Mouse (Mus musculus) kidney, postnatal 25 days (tissue): ENCODE results near the gene Rai1.

Experiments used
- DNase-seq, 2 experiments: peaks; one replicate each; pipeline ENCODE4 v3.0.0; 2021; ENCODE audit warnings: mixed read lengths in 2 of 2

Gene Rai1

DNA sequence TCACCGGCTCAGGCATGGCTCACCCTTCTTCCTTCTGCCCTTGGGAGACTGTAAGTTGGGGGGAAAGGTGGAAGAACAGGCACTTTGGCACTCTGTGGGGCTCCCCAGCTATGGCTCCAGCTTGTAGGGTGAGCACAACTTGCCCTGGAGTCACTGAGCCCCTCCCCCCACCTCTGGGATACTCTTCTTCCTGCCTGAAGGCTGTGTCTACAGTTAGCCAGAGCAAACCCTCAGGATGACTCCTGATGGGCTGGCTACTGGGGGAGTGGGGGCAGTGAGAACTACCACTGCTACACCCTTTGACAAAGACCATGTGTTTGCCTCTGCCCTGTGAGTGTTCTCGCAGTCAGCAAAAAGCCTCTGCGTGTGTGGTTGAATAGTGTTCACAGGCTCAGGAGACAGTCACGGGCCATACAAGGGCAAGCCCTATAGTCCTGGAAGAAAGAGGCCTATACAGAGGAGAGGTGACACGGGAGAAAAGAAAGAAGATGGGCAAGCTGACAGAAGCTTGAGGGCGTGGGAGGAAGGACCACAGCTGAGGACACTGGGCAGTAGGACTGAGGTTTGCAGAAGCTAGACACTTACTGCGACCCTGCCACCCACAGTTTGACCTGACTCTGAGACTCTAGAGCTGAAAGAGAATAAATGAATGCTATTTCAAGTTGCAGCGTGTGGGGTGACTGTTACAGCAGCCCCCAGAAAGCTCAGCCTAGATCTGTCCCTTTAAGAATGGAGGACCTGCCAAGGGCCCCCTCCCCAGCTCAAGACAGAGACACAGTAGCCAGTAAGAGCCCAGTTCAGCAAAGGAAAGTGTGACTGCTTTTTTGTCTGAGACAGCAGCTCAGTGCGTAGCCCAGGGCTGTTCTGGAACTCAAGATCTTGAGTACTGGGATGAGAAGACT is 9.7 kb upstream of the Rai1 start:
- no peak for DNase-seq

DNA sequence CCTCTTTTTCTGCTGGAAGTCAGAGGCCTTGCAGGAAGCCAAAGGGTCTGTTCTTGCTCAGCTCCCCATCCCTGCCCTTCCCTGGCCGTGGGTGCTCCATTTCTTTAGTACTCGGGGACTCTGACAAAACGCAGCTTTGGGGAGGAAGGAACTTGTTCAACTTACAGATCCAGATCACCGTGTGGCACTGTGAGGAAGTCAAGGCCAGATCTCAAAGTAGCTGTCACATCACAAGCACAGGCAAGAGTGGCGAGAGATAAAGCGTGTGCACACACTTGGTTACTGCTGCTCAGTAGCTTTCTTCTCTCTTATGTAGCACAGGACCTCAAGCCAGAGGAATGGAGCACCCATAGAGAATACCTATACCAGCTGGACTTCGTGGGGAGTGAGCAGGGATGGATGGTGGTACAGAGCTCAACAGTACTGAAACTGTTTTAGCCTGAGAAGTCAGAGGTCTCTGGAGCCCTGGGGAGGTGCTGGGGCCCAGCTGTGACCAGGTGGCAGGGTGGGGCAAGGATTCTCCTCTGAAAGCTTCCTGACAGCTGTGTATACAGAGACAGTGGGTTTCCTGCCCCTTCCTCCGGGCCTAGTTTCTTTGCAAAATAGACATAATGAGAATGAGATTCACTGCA is 5.1 kb upstream of the Rai1 start:
- no peak for DNase-seq

DNA sequence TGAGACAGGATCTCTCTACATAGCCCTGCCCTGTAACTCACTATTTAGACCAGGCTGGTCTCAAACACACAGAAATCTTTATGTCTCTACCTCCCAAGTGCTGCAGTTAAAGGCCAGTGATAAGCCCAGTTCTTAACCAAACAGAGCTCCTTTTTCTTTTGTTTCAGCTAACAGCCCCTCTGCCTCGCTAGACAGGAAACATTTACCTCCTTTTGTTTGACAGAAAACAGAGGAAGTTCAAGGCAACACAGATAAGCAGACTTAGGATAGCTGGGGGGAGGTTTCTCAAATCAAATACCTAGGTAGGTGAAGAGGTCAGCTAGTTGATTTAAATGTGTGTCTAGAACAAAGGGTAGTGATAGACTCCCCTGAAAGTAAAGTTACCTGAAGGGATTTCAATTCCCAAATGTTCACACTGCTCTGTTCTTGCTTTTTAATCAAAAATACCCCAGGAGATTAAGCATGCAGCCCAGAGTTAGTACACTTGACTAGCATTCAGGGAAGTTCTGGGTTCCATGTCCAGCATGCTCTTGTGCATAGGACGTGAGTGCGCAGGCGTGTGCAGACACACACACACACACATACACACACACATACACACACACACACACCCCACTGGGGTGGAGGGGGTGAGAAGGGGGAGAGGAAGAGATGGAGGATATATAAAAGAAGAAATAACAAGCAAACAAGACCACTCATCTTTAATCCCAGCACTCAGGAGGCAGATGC is 3.8 kb upstream of the Rai1 start:
- DNase-seq, result no peak

DNA sequence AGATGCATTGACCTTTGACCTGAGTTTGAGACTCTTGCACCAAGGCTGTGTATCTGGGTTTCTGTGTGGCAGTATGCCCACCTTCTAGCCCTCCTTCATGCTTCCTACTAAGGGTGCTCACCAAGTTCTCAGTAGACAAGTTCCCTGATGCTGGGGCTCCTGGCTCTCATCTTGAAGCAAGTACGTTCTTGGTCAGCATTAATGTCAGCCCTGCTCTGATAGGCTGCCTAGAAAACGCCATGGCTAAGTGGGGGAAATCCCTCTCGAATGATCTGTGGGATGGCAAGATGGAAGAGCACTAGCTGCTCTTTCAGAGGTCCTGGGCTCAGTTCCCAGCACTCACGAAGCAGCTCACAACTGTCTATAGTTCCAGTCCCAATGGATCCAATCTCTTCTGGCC is 2.8 kb upstream of the Rai1 start:
- no peak for DNase-seq

DNA sequence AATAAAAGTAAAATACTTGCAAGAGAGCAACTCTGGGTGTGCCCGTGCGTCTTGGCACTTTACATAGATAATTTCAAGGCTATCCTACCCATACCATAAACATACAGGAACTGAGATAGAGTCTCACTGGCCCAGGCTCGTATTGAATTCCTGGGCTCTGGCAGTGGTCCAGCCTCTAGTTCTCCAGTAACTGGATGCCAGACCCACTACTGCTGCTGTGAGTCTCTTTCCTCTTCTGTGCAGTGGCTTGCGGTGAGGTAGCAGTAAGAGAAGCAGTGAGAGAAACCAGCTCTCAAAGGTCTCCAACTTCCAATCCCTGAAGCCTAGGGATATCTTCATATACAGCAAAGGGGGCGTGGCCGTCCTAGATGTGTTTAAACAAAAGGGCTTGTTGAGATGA is 2.1 kb upstream of the Rai1 start:
- DNase-seq, result peak; percentile 69 to 75

DNA sequence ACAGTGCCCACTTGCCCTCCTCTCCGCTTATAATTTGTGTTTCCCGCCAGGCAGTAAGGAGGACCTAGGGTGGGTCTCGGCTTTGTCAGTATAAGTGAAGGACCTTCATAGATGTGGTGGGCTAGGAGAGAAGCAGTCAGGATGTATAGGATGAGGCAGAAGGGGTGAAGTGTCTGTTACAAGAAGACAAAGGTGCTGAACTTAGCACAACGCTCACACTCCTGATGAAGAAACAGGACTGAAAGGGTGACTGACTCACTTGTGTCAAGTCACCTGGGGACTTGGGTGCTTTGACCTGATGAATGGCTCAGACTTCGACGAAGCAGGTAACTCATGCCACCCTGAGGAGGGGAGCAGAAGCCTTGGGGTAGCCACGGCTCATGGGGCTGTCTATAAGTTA is 1.2 kb upstream of the Rai1 start:
- no peak for DNase-seq

DNA sequence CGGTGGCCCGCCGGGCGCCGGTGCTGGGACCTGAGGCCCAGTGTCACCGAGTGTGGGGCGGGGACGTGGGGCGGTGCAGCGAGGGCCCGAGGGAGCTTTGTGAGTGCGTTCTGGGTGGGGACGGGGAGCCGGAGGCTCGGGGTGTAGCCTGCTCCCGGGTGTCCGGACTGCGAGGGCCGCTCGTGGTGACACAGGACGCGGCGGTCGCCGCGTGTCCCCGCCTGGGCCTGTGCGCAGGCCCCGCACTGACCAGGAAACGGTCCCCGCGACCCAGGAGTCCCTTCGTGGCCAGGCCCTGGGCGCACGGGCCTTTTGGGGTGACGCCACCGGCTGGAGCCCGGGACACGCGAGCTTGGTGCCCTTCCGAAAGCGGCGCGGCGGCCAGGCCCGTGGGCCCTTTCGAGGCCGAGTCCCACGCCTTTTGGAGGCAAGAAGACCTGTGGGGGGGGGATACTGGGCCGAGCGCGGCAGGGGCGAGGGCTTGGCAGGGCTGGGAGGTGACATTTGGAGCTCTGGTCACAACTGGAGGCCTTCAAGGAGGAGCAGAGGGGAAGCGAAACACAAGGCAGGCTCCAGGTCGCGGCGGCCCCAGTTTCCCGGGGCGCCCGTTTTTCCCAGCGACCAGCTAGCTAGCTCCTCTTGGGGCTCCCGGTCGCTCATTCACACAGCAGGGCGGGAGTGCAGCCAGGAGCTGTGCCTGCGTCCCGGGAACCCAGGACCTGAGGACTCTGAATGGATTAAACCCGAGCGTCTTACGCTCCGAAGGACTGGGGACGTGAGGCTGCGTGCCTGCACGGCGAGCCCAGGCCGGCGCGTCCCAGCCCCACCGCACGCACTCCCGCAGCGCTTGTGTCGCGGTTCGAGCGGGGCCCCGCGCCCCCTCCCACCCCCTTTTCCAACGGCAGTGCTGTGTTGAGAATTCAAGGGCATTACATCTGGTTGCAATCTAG is 1.1 kb downstream of the Rai1 start:
- DNase-seq, result peak; percentile 63 to 84

DNA sequence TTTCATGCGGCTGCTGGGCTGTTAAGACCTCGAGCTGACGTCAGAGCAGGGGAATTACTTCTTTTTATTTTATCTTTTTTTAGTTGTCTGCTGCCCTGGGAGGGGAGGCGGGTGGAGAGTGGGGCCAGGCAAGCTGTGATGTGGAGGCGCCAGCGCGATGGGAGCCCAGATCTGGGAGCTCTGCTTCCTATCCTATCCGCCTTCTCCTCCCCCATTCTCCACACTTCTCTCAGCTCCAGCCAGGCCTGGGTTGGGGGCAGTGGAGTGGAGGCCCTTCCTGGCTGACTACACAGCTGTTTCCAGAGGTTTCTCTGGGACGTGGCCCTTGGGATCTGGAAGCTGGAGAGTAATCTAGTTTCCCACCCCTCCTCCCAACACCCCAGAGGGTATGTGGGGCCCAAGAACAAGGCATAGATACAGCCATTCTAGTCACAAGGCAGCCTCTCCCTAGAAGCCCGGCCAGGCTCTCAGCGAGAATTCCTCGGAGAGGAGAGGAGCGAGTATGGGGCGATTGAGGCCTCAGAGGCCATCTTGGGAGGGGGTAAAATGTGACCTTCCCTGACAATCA is 1.8 kb downstream of the Rai1 start:
- DNase-seq, result peak; percentile 37 to 63

DNA sequence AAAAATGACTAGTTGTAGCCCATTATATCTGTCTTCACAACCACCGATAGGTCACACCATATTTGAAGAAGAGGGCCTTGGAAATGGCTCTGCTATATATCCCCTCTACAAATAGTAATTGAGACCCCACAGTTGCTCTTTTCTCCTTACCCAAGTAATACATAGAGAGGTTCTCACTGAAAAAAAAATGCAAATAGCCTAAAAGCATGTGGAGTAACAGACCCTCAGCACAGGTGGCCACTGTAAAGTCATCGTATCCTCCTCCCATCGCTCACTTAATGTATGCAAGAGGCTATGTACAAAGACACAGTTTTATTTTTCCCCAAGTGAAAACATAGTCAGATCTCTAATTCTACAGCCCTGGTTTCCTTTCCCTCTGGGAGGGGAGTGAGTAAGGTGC is 2.6 kb downstream of the Rai1 start:
- no peak for DNase-seq

DNA sequence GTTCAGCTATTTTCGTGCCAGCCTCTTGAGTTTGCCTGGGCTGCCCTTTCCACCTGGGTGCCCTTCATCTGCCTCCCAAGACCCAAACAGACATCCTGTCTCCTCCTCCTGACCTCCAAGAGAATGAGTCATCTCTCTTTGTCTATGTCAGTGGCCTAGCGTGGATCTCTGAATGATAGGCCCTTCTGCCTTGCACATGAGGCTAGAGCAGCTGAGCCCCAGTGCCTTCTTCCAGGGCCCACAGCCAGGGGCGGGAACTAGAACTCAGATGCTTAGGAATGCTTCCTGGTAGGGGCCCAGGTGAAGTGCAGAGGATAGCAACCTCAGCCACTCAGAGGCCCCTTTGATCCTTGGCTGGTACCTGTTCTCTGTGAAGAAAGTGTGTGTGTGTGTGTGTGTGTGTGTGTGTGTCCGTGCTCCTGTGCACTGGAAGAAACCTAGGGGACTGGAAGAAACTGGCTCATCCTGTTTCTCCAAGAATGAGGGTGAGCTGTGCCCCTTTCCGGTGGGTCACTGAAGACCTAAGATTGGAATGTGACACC is 3.9 kb downstream of the Rai1 start:
- peak; percentile 20 to 71 for DNase-seq

DNA sequence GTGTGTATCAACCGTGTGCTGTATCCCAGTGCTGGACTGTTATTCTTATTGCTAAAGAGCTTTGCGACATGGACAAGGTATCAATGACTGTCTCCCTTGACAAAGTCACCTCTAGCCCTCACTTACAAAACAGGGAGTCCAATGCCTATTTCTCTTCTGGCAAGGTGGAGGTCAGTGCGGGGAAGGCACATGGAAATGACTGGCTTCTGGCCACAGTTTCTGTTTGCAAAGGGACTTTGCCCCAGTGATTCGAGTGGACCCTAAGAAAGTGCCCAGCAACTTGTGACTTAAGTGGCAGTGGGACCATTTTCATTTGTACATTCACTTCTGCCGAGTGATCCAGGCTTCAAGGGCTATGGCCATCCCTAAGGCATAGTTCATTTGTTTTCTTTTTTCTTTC is 5.6 kb downstream of the Rai1 start:
- DNase-seq, result peak; percentile 57 to 77

DNA sequence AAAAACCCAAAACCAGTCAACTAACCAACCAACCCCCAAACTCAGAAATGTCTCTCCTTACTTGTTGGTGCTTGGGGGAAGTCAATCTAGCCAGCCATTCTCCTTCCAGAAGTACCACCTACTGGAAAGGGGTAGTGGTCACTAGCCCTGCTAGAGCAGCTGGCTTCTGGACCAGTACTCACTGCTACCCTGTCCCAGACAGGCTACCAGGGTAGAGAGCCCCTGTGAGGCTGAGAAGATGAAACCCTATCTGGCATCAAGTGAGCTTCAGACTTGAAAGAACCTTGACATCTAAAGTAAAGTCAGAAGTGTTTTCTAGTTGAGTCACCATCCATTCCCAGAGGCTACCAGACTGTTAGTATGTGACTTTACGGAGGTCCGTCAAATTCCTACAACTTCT is 6.8 kb downstream of the Rai1 start:
- no peak for DNase-seq

DNA sequence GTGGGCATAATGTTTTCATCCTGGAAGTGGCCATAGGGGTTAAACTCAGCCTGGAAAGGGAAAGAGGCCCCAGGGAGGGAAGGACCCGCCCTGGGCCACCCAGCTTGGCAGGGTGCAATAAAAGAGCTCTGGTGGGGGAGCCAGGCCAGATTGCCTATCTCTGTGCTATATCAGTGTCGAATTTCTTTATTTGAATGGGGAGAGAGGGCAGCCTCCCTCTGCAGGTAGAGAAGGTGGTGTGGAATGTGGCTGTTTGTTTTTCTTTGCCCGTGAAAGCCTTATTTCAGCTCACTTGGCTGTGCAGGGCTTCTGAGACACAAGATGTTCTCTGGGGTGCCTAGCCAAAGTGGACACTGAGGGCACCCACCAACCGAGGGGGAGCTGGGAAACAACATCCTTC is 8.8 kb downstream of the Rai1 start:
- DNase-seq, result no peak

DNA sequence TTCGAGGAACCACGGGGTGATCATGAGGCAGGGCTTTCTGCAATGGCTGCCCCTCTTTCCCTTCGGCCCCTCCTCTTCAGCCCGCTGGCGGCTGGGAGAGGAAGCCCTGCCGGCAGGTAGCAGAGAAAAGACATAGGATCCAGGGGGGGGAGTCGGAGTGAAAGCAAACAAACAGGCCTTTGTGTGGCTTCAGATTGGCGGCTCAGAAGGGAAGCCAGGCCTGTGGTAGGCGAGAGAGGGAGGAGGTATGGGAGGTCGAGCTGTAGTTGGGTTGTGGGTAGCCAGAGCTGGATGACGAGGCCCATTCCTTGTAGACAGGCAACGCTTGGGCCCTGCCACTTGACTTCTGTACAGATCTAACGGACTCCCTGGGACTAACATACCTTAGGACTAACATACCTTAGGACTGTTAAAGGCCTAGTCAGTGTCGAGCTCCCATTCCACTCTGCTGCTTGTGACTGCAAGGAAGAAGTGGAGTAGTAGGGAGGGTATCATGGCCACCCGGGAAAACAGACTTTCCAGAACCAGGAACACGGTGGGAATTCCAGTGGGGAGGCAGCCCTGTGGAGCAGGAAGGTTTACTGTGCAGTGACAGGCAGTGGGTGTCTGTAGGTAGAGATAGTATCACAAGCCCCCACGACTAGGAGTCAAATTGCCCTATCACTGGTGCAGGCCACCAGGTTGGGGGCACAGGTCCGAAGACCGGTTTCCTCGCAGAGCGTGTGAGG is 9.6 kb downstream of the Rai1 start:
- DNase-seq, result peak; percentile 28 to 63

DNA sequence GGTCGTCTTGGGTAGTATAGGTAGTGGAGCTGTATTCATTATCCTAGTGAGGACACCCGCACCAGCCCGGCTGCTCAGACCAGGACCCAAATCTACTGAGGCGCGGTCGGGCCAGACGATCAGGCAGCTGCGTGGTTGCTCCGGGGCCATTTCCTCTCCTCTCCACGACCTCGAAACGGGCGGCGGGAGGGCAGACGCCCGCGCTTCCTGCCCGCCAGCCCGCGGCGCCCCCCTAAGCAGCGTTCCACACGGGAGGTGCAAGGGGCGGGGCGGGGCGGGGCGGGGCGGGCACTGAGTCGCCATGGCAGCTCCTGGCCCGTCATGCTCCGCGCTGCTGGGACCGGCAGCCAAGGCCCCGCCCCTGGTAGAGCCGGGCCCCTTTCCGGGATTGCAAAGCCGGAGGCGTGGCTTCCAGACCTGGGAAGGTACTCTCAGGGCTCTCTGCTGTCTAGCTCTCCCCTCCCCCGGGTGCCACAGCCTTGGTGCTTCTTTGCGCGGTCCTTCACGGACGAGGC is 10.3 kb downstream of the Rai1 start:
- DNase-seq, result peak; percentile 96 to 98

DNA sequence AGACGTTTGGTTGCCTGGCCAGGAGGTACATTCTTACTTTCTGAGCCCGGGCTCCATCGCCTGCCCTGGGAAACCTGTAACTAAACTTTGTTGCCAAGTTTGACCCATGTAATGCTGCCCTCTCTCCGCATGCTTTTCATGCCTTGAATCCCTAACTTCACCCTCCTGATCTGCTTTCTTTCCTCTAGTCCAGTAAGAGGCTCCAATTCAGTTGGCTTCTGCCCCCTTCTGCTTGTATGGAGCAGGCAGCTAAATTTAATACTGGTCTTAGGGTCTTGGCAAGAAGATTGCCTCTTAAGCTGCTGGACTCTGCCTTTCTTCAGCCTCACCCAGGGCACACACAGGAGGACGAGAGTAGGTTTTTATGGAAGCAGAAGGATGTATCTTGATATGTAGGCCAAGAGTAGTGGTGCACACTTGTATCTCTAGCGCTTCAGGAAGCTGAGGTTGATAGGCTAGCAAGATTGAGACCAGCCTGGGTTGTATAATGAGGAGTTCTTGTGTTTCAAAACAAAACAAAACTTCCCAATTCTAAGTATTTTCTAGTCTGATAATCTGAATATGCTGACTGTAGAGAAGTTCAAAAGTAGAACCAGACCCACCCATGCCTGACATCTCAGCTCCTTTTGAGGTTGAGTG is 10.9 kb downstream of the Rai1 start:
- no peak for DNase-seq

DNA sequence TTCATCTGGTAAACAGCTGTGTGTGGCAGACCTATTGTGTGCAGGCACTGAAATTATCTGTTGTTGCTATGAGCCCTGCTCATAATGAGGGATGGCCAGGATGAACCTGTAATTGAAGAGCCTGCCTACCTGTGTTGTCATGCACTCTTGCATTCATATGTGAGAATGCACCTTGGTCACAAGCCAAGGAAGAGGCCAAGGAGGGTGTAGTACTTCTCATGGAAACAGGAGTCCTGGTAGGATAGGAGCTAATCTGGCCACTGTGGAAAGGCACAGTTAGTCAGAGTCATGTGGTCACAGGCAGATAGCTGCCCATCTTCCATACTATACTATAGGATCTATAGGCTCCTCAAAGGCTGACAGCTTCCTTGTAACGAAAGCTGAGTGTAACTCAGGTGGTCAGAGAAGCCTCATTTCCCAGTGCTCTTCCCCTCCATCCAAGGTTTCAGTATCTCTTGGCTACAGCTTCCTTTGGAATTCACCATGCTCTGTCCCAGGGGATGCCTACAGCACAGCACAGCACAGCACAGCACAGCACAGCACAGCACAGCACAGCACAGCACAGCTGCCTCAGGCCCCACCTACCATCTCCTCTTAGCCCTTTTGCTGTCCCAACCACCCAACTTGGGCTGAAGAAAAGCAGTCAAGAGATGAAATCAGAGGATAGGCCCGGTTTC is 15.9 kb downstream of the Rai1 start:
- DNase-seq, result no peak

DNA sequence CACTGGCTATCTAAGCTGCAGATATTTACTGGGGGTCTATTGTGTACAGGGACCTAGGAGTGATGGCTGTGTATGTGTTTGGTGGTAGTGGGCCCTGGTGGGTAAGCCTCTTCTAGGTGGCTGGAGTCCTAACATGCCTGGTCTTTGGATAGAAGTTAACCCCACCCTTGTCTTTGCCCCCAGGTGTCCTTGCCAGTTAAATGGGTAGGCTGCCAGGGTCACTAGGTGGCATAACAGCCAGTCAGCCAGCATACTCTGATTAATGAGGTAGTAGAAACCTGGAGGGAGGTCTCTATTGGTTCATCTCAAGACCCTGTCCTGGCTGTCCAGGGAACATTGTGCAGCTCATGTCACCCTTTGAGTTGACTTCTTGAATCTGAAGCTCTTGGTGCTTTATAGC is 17.8 kb downstream of the Rai1 start:
- peak; percentile 47 to 55 for DNase-seq

DNA sequence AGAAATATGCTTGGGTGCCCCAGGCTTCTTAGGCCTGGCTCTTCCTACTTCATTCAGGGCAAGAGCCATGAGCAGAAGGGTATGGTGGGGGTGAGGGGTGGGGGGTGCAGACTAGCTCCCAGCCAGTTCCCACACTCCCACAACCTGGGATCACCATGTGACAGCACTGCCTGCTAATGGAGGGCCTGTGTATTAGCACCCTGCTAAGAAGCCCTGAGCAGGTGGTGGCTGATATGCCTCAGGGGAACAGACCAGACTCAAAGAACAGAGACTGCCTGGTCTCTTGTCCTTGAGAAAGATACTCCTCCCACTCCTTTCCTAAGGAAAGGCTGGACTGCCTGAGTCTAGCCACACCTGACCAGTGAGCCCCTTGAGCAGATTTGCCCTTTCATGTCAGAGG is 22.2 kb downstream of the Rai1 start:
- DNase-seq, result no peak
